Mouse (Mus musculus) yolk sac, embryonic 10.5 days (tissue): ENCODE data around the gene Cstf1.

Source experiments
- DNase-seq: peaks from one replicate; pipeline ENCODE4 v3.0.0-alpha.2; 2017; ENCODE audit warnings: low spot score

Gene Cstf1

DNA sequence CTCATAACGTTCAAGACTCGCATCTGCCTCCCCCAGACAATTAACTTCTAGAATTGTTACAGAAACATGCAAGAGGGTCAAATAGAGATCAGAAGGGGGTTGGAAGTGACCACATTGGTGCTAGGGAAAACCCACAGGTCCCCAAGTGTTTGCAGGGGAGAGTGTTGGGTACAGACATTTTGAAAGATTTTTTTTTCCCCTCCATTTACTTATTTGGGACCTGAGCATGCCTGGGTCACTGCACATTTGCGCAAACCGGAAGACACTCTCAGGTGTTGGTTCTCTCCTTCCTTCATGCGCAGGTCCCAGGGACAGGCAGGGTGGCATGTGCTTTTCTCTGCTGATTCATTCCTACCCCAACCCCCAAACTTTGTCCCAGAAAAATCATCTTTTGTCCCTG is 46.4 kb downstream of the Cstf1 start:
- DNase-seq, result no peak

DNA sequence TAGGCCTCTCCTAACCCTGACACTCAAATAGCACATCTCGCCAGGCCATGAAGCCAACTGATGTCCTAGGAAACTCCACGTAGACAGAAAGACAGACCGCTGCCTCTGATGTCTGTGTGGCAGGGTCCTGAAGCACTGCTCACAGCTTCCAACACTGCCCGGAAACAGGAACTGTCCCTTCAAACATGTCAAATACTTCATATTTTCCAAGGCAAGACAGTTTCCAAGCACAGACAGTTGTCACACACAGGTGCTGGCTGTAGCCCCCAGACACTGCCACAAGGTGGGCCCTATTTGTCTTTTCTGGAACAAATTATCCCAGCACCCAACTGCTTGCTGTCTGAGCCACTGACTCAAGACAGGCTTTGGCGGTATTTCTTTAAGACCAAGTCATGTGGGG is 47.7 kb downstream of the Cstf1 start:
- no peak for DNase-seq

GRCm38 (mm10) chr2:172430609-172431008 is 60.1 kb downstream of the Cstf1 start:
- DNase-seq, result no peak
